Mouse (Mus musculus) neural tube, embryonic 15.5 days (tissue): ENCODE results near the gene Cdh11. TPM values are rescaled to one million over a fixed set of nuclear protein-coding genes. Genes with fewer than 3 reads are reported as not detected.
"Not testable (repeated sequence)": the region's sequence is repeated elsewhere in the genome, so short reads cannot be mapped to it uniquely, and the experiment has no call there.

Source experiments
- ATAC-seq: fragments of 200-750 bp; cut with Nextera tagmentation; 2 replicates; pipeline ENCODE4 v1.8.0; 2017; ENCODE audit warnings: mild to moderate bottlenecking, moderate TSS enrichment, moderate library complexity; ENCODE audit not compliant: low FRiP score
- H3K27ac ChIP-seq: fragments of 300-500 bp; sonication (generic); replicated peaks from 2 replicates; pipeline ENCODE4 v1.5.1; 2015; ENCODE audit warnings: mild to moderate bottlenecking, inconsistent platforms
- H3K27me3 ChIP-seq: fragments of 300-500 bp; sonication (generic); replicated peaks from 2 replicates; pipeline ENCODE4 v1.6.1; 2015; ENCODE audit warnings: inconsistent platforms
- H3K36me3 ChIP-seq: fragments of 300-500 bp; sonication (generic); 2 replicates; pipeline ENCODE4 v1.6.1; 2015; ENCODE audit warnings: inconsistent platforms
- H3K4me1 ChIP-seq: fragments of 300-500 bp; sonication (generic); 2 replicates; pipeline ENCODE4 v1.6.1; 2015; ENCODE audit warnings: inconsistent platforms
- H3K4me2 ChIP-seq: fragments of 300-500 bp; sonication (generic); 2 replicates; pipeline ENCODE4 v1.6.1; 2015; ENCODE audit warnings: inconsistent platforms, mild to moderate bottlenecking, moderate library complexity
- H3K4me3 ChIP-seq: fragments of 300-500 bp; sonication (generic); replicated peaks from 2 replicates; pipeline ENCODE4 v1.5.1; 2015; ENCODE audit warnings: mild to moderate bottlenecking, inconsistent platforms
- H3K9ac ChIP-seq: fragments of 300-500 bp; sonication (generic); replicated peaks from 2 replicates; pipeline ENCODE4 v1.6.1; 2015; ENCODE audit warnings: mild to moderate bottlenecking, inconsistent platforms
- H3K9me3 ChIP-seq: fragments of 300-500 bp; sonication (generic); replicated peaks from 2 replicates; pipeline ENCODE4 v1.6.1; 2016; ENCODE audit warnings: inconsistent platforms
- WGBS: fragments of 180-500 bp; shearing (Covaris S2); methylation state at CpG from one replicate; pipeline ENCODE4 v1.1.7; 2015; ENCODE audit warnings: mixed read lengths; 5-methylcytosine and 5-hydroxymethylcytosine counted together
- polyA plus RNA-seq: library from polyadenylated mRNA; unstranded; fragments of >200 nt; fragmentation: Nextera tagmentation; extraction: Ambion mirVana; gene quantifications from 2 replicates; pipeline ENCODE4 v1.2.1, GENCODE M21; 2015

Gene Cdh11
- polyA plus RNA-seq, 1 experiment from 2014 or later = 51.6 TPM

DNA sequence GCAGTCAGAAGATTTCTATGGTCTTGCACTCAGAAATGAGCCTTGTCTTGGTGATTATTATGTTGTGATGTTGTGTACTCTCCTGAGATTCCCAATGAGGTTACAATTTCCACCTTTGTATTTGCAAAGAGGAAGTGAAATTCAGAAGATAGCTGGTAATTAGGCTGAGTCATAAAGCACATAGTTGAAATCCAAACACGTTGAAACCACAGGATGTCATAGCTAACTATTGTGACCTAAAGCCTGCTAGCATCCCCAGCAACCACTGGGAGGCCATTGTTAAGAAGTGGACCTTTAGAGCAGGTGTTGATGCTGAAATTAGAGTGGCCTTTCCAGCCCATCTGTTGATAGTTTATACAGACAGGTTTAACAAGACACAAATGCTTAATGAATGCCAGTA is 85.2 kb downstream of the Cdh11 start:
- H3K4me2 ChIP-seq = no peak overlapping the region
- 30% methylated on average over 1 of the region's 1 CpGs for WGBS
- H3K9ac ChIP-seq = no peak overlapping the region
- H3K4me1 ChIP-seq = peaks cover 12% of the 10 kb centered on the region; the same call in 1 of the 2 replicates
- H3K27me3 ChIP-seq = no peaks in the 10 kb centered on the region
- no peak for ATAC-seq
- H3K27ac ChIP-seq = no peak overlapping the region
- H3K36me3 ChIP-seq = no peaks in the 10 kb centered on the region
- no peak overlapping the region for H3K4me3 ChIP-seq
- no peaks in the 10 kb centered on the region for H3K9me3 ChIP-seq

DNA sequence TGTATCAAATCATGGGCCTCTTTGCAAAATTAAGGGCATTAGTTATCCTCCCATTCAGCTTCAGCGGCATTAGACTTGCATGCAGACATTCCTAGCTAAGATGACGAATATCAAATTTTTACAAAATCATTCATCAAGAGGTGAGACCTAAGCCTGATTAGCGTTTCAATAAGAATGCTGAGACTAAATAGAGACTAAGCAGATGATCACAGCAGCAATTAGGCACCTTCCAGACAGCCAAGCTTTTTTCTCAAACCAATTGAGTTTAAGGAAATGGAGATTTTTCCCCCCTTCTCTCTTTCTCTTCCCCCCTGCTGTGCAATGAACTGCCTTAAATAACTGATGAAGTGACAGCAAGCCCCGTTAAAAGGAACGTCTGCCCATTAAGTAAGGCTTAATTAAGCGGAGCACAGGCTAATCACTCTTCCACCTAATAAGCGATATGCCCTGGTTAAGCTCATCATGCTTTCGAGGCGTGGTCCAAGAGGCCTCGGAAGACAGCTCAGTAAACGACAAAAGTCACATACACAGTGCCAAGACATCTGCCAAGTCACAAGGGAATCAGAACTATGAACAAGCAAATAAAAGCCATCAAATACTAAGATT is 87.1 kb downstream of the Cdh11 start:
- Histone ChIP-seq H3K27me3 (no peaks in the 10 kb centered on the region), H3K4me2 (no peak overlapping the region), H3K4me1 (peaks cover 12% of the 10 kb centered on the region; the same call in 1 of the 2 replicates), H3K9me3 (no peaks in the 10 kb centered on the region), H3K9ac (no peak overlapping the region), H3K4me3 (no peak overlapping the region), H3K27ac (no peak overlapping the region), H3K36me3 (no peaks in the 10 kb centered on the region)
- ATAC-seq = peak; percentile 35; the same call in 1 of the 2 replicates
- WGBS = 20% methylated on average over 11 of the region's 11 CpGs

DNA sequence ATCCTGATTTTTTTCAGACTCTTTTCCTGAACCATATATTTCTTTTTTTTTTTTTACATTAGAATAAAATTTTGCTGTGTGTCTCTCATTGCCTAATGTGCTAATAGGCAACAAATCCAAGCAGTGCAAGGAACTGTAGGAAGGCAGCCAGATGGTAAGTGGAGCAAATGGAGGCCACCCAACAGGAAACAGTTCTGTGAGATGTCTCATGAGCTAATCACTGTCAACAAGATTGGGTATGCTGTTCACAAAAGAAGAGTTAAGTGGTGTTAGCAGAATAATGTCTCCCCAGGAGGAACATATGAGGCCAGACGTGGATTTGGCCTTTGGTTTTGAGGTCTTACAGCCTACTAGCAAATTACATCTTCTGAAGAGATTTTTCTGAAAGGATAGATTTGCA is 92.0 kb downstream of the Cdh11 start:
- no peaks in the 10 kb centered on the region for H3K27me3 ChIP-seq
- 67% methylated on average over 1 of the region's 1 CpGs for WGBS
- H3K4me3 ChIP-seq = no peak overlapping the region
- H3K9ac ChIP-seq = no peak overlapping the region
- no peak for ATAC-seq
- H3K9me3 ChIP-seq = no peaks in the 10 kb centered on the region
- no peak overlapping the region for H3K27ac ChIP-seq
- H3K4me1 ChIP-seq = peaks cover 7% of the 10 kb centered on the region; the same call in 1 of the 2 replicates
- H3K36me3 ChIP-seq = no peaks in the 10 kb centered on the region
- no peak overlapping the region for H3K4me2 ChIP-seq

DNA sequence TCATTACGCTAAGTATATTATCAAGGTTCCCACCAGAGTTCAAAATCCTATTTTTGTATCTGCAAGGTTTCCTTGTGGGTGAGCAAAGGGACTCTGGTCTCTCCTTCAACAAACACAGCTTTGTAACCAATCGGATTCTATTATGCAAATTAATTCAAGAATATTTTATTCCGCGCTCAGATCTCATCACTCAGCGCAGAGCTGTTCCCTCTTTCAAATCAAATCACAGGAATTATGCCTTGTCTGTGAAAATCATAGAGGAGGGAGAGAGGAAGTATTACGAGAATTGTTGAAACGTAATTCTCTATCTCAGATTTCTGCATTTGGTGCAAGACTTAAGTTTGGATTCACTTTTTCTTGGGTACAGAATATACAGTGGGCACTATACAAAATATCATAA is 100.0 kb downstream of the Cdh11 start:
- H3K4me3 ChIP-seq, ATAC-seq, H3K9ac ChIP-seq, H3K4me1 ChIP-seq, H3K9me3 ChIP-seq, H3K36me3 ChIP-seq, H3K27me3 ChIP-seq, H3K27ac ChIP-seq: not testable (repeated sequence)
- 53% methylated on average over 7 of the region's 7 CpGs for WGBS
- H3K4me2 ChIP-seq = peak overlapping the region; percentile 29

DNA sequence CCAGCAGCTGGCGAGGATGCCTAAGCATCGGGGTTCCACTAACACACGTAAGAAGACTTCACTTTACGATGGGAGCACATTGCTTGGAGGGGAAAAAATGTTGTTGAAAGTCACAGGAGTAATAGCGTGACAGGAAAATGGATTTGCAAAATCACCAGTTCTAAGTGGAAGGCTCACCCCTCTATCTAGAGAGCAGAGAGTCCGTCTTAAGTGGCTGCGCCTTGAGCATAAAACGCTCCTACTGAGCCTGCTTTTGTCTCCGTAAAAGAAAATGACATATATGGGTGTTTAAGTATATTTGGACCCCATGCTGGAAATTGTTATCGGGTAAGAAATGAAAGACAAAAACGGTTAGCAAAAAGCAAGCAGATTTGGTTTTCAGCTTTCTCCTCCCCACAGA is 100.4 kb downstream of the Cdh11 start:
- H3K9ac ChIP-seq = no peak overlapping the region
- peak overlapping the region; percentile 29 for H3K4me2 ChIP-seq
- no peaks in the 10 kb centered on the region for H3K9me3 ChIP-seq
- H3K4me1 ChIP-seq = peaks cover 9% of the 10 kb centered on the region
- H3K27me3 ChIP-seq = no peaks in the 10 kb centered on the region
- no peak for ATAC-seq
- 45% methylated on average over 11 of the region's 11 CpGs for WGBS
- H3K27ac ChIP-seq = 0 out of 2 replicates have a peak overlapping the region, but pooled peaks have one; percentile 15
- no peaks in the 10 kb centered on the region for H3K36me3 ChIP-seq
- H3K4me3 ChIP-seq = no peak overlapping the region

DNA sequence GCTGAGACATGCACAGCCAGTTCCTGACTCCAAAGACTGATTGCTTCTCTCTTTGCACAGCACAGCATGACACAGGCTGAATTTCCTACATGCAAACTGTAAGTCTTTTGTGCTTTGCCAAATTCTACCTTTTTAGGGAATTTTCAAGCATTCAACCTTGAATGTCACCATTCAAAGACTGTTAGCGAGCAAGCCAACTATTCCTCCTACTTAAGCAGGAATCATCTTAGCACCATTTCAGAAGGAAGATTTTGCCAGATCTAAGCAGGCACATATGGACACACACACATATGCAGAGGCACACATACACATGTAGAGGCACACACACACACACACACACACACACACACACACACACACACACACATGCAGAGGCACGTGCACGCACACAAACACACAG is 108.3 kb downstream of the Cdh11 start:
- 85% methylated on average over 3 of the region's 3 CpGs for WGBS
- Histone ChIP-seq H3K9me3 (no peaks in the 10 kb centered on the region), H3K4me2 (no peak overlapping the region), H3K4me3 (no peak overlapping the region), H3K4me1 (no peaks in the 10 kb centered on the region), H3K27ac (peak overlapping the region; percentile 37; the same call in 1 of the 2 replicates), H3K36me3 (peaks cover 14% of the 10 kb centered on the region), H3K9ac (no peak overlapping the region), H3K27me3 (no peaks in the 10 kb centered on the region)
- ATAC-seq = no peak

DNA sequence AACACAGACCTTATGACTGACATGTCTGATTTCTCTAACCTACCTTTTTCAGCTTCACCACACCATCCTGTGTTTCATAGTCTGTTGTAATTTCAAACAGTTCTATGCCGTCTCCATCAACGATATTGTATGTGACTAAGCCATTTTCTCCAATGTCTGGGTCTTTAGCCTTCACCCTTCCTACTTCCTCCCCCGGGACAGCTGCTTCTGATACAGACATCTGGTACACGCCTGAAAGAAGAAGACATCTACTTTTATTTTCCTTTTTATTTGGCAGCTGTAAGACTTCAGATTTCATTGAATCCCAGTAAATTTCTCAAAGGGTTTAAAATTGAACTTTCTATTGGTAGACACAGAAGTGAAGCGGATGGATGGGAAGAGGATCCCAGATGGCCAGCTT is 120.9 kb downstream of the Cdh11 start:
- not testable (repeated sequence) for ATAC-seq, H3K9ac ChIP-seq, H3K27me3 ChIP-seq, H3K4me1 ChIP-seq, H3K4me2 ChIP-seq, H3K27ac ChIP-seq, H3K9me3 ChIP-seq, H3K4me3 ChIP-seq
- WGBS = 93% methylated on average over 5 of the region's 5 CpGs
- peaks cover 11% of the 10 kb centered on the region; the same call in 1 of the 2 replicates for H3K36me3 ChIP-seq

DNA sequence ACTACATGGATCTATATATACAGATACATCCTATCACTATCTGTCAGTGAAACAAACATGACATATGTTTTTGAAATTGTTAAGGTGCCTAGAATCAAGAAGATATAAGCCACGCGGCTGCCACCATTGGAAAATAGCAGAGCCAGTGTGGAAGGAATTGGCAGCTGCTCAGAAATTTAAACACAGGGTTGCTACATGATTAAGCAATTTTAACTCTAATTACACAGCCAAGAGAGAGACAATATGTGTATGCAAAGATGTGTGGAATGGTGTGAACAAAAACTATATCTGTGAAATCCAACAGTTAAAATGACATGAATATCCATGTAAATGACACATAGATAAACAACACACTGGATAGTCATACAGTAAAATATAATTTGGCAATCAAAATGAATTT is 128.9 kb downstream of the Cdh11 start:
- WGBS = 67% methylated on average over 2 of the region's 2 CpGs

DNA sequence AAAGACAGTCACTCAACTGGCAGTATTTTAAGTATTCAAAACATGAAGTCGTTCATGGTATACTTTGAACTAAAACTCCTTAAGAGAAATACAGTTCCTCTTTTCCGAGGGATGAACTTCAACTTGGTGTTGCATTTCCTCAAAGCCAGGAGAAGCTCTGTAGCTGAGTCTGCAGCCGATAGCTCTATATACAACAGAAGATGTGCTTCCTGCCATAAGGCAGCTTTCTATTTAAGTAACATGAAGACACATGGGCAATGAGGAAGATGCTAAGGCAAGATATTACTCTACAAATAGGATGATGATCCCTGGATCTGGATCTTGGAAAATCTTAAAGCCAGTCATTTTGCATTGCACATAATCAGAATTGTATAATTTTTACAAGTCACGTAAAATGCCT is 133.5 kb downstream of the Cdh11 start:
- H3K36me3 ChIP-seq = peaks cover 21% of the 10 kb centered on the region
- H3K9me3 ChIP-seq = no peaks in the 10 kb centered on the region
- ATAC-seq = no peak
- H3K4me2 ChIP-seq = no peak overlapping the region
- no peak overlapping the region for H3K27ac ChIP-seq
- 91% methylated on average over 4 of the region's 4 CpGs for whole genome bisulfite sequencing
- H3K27me3 ChIP-seq = no peaks in the 10 kb centered on the region
- no peak overlapping the region for H3K9ac ChIP-seq
- H3K4me3 ChIP-seq = no peak overlapping the region
- no peaks in the 10 kb centered on the region for H3K4me1 ChIP-seq

More for the DNA sequence above, 128.9 kb downstream of the Cdh11 start:
- Histone ChIP-seq H3K27me3 (no peaks in the 10 kb centered on the region), H3K4me2 (no peak overlapping the region), H3K9ac (no peak overlapping the region), H3K9me3 (no peaks in the 10 kb centered on the region), H3K36me3 (peaks cover 21% of the 10 kb centered on the region), H3K27ac (no peak overlapping the region), H3K4me3 (no peak overlapping the region), H3K4me1 (no peaks in the 10 kb centered on the region)
- ATAC-seq = no peak

DNA sequence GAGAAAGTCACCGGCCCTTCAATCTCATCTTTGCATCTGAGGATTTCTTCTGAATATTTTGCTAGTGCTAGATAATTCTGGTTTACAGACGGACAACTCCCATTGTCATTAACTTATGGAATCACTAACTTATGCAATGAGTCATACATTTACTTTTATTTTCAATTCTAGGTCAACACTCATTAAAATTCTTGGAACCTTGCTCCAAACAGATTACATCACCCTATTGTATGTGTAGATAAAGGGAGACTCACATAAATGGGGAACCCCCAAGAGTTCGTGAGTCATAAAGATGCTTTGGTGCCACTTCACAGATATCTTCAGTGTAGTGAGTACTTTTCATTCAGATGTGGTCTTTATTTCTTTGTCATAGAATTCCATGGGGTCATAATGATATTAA is 158.3 kb downstream of the Cdh11 start:
- no peak overlapping the region for H3K4me3 ChIP-seq
- no peaks in the 10 kb centered on the region for H3K27me3 ChIP-seq
- H3K36me3 ChIP-seq = no peaks in the 10 kb centered on the region
- no peak overlapping the region for H3K4me2 ChIP-seq
- no peak overlapping the region for H3K27ac ChIP-seq
- no peak for ATAC-seq
- no peak overlapping the region for H3K9ac ChIP-seq
- WGBS = 75% methylated on average over 3 of the region's 3 CpGs
- H3K9me3 ChIP-seq = no peaks in the 10 kb centered on the region
- H3K4me1 ChIP-seq = no peaks in the 10 kb centered on the region

DNA sequence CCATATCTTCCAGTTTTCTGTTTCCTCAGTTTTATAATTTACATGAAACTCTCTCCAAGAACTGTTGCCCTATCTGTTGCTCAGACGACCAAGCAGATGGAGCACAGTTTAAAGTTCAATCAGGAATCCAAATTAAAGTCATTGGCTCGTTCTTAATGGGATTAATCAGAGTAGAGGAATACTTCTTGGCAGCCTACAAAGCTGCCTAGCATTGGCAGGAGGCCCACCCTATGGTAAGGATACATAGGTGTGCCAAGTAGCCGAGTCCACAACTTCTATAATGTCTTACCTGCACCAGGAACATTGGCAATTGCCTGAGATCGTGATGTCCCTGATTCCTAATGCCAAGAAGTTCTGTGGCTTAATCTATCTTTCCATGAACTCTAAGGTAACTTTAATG is 173.3 kb downstream of the Cdh11 start:
- no peak overlapping the region for H3K9ac ChIP-seq
- H3K4me2 ChIP-seq = no peak overlapping the region
- WGBS = 83% methylated on average over 4 of the region's 4 CpGs
- no peaks in the 10 kb centered on the region for H3K9me3 ChIP-seq
- no peak overlapping the region for H3K4me3 ChIP-seq
- H3K27me3 ChIP-seq = no peaks in the 10 kb centered on the region
- H3K36me3 ChIP-seq = no peaks in the 10 kb centered on the region
- no peak for ATAC-seq
- H3K27ac ChIP-seq = no peak overlapping the region
- no peaks in the 10 kb centered on the region for H3K4me1 ChIP-seq

DNA sequence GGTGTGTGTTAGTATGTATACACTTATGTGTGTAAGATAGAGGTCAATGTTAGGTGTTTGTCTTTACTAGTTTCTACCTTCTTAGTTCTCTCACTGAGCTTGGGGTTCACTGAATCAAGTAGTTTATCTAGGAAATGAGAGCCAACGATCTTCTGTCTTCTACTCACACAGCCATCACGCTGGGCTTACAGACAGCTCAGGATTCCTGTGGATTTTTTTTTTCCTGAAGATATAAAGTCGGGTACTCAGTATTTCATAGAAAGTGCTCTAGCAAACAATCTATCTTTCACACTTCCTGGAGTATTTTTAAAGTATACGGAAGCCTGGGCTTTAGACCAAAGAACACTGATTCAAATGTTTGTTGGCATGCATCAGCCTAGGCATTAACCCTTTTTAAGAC is 184.1 kb downstream of the Cdh11 start:
- no peaks in the 10 kb centered on the region for H3K36me3 ChIP-seq
- no peaks in the 10 kb centered on the region for H3K27me3 ChIP-seq
- ATAC-seq = no peak
- no peak overlapping the region for H3K4me2 ChIP-seq
- no peaks in the 10 kb centered on the region for H3K4me1 ChIP-seq
- H3K9me3 ChIP-seq = no peaks in the 10 kb centered on the region
- no peak overlapping the region for H3K27ac ChIP-seq
- H3K4me3 ChIP-seq = no peak overlapping the region
- 67% methylated on average over 4 of the region's 4 CpGs for WGBS
- H3K9ac ChIP-seq = no peak overlapping the region
